Mouse (Mus musculus): ENCODE measurements at regions not wholly inside any gene's neighbourhood (a gene's known extent, or its start where the extent isn't known, plus 50 kb on each side); places are given as distances from the start of the nearest gene placed in this dataset.
A peak's percentile ranks its signal among the peaks of the same experiment; 100 is the strongest.

DNA sequence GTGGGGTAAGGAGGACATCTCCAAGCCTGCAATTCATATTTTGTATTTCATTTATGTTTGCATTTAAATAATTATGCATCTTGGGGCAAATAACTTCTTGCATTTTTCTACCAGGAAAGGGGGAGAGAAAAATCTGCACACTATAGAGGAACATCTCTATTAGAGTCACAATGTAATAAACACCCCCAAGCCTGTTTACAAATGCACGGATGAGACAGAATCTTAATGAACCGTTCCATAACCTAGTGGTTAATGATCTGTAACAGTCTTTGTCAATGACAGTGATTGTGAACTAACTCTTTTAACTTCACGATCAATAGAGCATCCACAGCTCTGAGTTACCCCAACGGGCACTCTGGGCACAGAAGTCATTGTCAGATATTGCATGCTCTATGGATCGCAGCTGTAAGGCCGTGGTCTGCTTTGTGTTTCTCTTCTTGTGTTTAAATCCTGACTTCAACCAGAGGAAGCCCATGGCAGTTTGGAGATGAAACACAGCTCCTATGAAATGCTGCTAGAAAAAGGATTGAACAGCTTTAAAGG is 1520.2 kb upstream of the Dsel start:
- no peak for ATAC-seq (ENCODE audit: low read depth)
- no peak overlapping the region for H3K4me3 ChIP-seq
- H3K27ac ChIP-seq (replicated peaks), result no peak overlapping the region
- no peaks in the 10 kb centered on the region for H3K27me3 ChIP-seq
- H3K4me2 ChIP-seq, result no peak overlapping the region
- H3K9me3 ChIP-seq, result no peaks in the 10 kb centered on the region
- no peaks in the 10 kb centered on the region for H3K36me3 ChIP-seq
- H3K4me1 ChIP-seq (replicated peaks), result peaks cover 8% of the 10 kb centered on the region
- H3K9ac ChIP-seq, result no peak overlapping the region
- 34% methylated on average over 6 of the region's 6 CpGs for WGBS

DNA sequence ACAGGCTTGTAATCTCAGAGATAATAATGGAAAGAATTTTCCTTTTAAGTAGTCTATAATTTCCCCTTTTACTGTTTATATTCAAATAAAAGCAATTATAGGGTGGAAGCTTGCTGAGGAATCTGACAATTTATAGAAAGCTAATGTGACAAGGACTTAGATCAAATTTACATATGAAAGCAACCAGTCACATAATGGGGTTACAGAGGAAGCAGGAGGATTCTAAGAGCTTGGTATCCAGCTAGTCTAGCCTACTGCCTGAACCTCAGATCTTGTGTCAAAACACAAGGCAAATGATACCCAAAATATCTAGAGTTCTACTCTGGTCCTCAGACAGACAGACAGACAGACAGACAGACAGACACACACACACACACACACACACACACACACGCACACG is 1519.0 kb upstream of the Dsel start:
- Histone ChIP-seq H3K4me1 (replicated peaks) (peaks cover 8% of the 10 kb centered on the region), H3K9me3 (no peaks in the 10 kb centered on the region), H3K4me2 (no peak overlapping the region), H3K27ac (replicated peaks) (no peak overlapping the region), H3K4me3 (no peak overlapping the region), H3K36me3 (no peaks in the 10 kb centered on the region), H3K9ac (no peak overlapping the region), H3K27me3 (no peaks in the 10 kb centered on the region)
- no peak for ATAC-seq (ENCODE audit: low read depth)
- 89% methylated on average over 2 of the region's 2 CpGs for WGBS

- ATAC-seq (ENCODE audit: low read depth), result no peak
- Histone ChIP-seq H3K27me3 (no peaks in the 10 kb centered on the region), H3K4me3 (no peak overlapping the region), H3K4me2 (no peak overlapping the region), H3K27ac (replicated peaks) (no peak overlapping the region), H3K4me1 (replicated peaks) (no peaks in the 10 kb centered on the region), H3K9ac (no peak overlapping the region), H3K9me3 (no peaks in the 10 kb centered on the region), H3K36me3 (no peaks in the 10 kb centered on the region)
- WGBS, result 72% methylated on average over 1 of the region's 1 CpGs
These were observed 1508.0 kb upstream of the Dsel start for GRCm38 (mm10) chr1:113372679-113373078.

DNA sequence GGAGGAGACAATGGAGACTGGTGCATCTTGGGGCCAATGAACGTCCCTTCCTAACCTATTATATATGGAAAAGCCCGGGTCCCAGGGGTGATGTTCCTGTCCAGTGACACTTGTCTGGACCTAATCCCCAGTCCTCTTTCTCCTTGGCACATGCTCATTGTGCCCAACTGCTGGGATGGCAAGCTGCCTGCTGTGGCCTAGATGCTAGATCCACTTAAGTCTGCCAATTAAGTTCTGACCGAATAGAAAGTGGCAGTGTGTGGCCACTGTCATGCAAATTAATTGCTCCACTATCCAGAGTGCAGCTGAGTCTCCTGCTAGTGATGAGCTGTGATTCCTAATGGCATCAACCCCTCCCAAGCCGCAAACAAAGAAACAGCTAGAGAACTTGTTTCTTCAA is 1493.5 kb upstream of the Dsel start:
- WGBS, result 43% methylated on average over 4 of the region's 4 CpGs

GRCm38 (mm10) chr1:113308037-113308436 is 1443.3 kb upstream of the Dsel start:
- Histone ChIP-seq H3K27me3 (no peaks in the 10 kb centered on the region), H3K36me3 (no peaks in the 10 kb centered on the region), H3K9me3 (no peaks in the 10 kb centered on the region), H3K9ac (no peak overlapping the region), H3K27ac (replicated peaks) (no peak overlapping the region), H3K4me1 (replicated peaks) (no peaks in the 10 kb centered on the region), H3K4me2 (no peak overlapping the region), H3K4me3 (no peak overlapping the region)
- no peak for ATAC-seq (ENCODE audit: low read depth)
- 78% methylated on average over 2 of the region's 2 CpGs for WGBS

More for the DNA sequence above, 1493.5 kb upstream of the Dsel start:
- Histone ChIP-seq H3K36me3 (no peaks in the 10 kb centered on the region), H3K9ac (no peak overlapping the region), H3K9me3 (no peaks in the 10 kb centered on the region), H3K4me3 (no peak overlapping the region), H3K27me3 (no peaks in the 10 kb centered on the region), H3K4me1 (replicated peaks) (peaks cover 4% of the 10 kb centered on the region; the same call in 1 of the 2 replicates), H3K27ac (replicated peaks) (no peak overlapping the region), H3K4me2 (no peak overlapping the region)
- peak; percentile 59; the same call in 1 of the 2 replicates for ATAC-seq (ENCODE audit: low read depth)

- 58% methylated on average over 3 of the region's 3 CpGs for WGBS
- Histone ChIP-seq H3K27me3 (no peaks in the 10 kb centered on the region), H3K9me3 (no peaks in the 10 kb centered on the region), H3K4me1 (replicated peaks) (no peaks in the 10 kb centered on the region), H3K4me3 (no peak overlapping the region), H3K27ac (replicated peaks) (no peak overlapping the region), H3K36me3 (no peaks in the 10 kb centered on the region), H3K4me2 (no peak overlapping the region), H3K9ac (no peak overlapping the region)
- ATAC-seq (ENCODE audit: low read depth), result no peak
These were observed 1433.1 kb upstream of the Dsel start for GRCm38 (mm10) chr1:113297807-113298206.

DNA sequence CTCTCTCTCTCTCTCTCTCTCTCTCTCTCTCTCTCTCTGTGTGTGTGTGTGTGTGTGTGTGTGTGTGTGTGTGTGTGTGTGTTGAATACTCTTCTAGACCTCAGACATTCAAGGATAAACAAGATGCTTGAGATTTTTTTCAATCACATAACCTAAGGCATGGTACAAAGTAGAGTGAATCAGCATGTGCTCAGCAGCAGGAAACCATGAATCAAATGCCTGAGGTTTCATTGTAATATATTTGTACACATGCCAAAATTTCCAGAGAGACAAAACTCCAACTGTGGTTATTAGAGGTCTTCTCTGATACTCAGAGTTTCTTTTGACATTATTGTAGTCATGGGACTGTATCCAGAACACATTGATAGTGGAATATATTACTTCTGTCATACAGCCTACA is 1423.5 kb upstream of the Dsel start:
- ATAC-seq (ENCODE audit: low read depth), result no peak
- Histone ChIP-seq H3K4me1 (replicated peaks) (no peaks in the 10 kb centered on the region), H3K4me3 (no peak overlapping the region), H3K9ac (no peak overlapping the region), H3K36me3 (no peaks in the 10 kb centered on the region), H3K4me2 (no peak overlapping the region), H3K27me3 (no peaks in the 10 kb centered on the region), H3K9me3 (no peaks in the 10 kb centered on the region; the same call in 1 of the 2 replicates), H3K27ac (replicated peaks) (no peak overlapping the region)

DNA sequence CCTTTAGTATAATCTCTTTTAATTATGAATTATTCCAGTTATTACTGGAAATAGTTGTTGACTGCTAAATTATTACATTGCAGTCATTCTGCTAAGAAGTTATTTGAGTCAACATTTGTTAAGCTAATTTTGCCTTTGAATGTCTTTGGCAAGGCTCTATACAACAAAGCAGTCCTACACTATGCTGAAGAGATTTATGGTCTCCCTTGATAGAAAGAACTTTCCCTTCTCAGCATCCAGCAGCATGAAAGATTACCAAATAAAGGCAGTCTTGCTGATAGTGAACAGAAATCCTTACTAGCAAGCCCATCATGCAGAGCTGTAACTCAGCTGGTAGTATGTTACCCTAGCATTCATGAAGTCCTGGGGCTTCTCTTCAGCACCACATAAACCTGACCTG is 1419.4 kb upstream of the Dsel start:
- no peaks in the 10 kb centered on the region for H3K4me1 ChIP-seq (replicated peaks)
- no peak overlapping the region for H3K4me3 ChIP-seq
- ATAC-seq (ENCODE audit: low read depth), result peak; percentile 36; the same call in 1 of the 2 replicates
- no peaks in the 10 kb centered on the region for H3K36me3 ChIP-seq
- H3K9me3 ChIP-seq, result no peaks in the 10 kb centered on the region; the same call in 1 of the 2 replicates
- H3K4me2 ChIP-seq, result no peak overlapping the region
- H3K27ac ChIP-seq (replicated peaks), result no peak overlapping the region
- H3K9ac ChIP-seq, result no peak overlapping the region
- H3K27me3 ChIP-seq, result no peaks in the 10 kb centered on the region

GRCm38 (mm10) chr1:113259421-113259820 is 1394.7 kb upstream of the Dsel start:
- H3K36me3 ChIP-seq, result no peaks in the 10 kb centered on the region
- no peak for ATAC-seq (ENCODE audit: low read depth)
- H3K27me3 ChIP-seq, result no peaks in the 10 kb centered on the region
- H3K27ac ChIP-seq (replicated peaks), result no peak overlapping the region
- H3K4me3 ChIP-seq, result no peak overlapping the region
- no peaks in the 10 kb centered on the region for H3K9me3 ChIP-seq
- no peak overlapping the region for H3K9ac ChIP-seq
- no peaks in the 10 kb centered on the region for H3K4me1 ChIP-seq (replicated peaks)
- no peak overlapping the region for H3K4me2 ChIP-seq

DNA sequence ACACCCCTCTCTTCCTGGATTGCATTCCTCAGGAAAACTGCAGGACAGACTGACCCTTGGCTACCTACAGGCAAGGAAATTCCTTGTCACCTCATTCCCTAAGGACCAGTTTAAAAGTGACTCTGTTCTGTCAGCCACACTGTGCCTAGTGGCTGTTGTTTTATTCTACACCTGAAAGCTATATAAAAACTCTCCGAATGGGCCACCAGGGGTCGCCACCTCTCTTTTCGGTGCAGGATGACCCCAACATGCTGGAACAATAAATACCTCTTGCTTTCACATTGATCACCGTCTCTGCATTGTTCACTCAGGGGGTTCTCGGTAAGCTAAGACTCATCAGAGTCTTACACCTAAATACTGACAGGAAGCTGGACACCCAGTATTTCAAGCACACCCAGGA is 1382.6 kb upstream of the Dsel start:
- H3K4me2 ChIP-seq, result no peak overlapping the region
- no peak overlapping the region for H3K4me3 ChIP-seq
- H3K27me3 ChIP-seq, result no peaks in the 10 kb centered on the region
- ATAC-seq (ENCODE audit: low read depth), result no peak
- H3K4me1 ChIP-seq (replicated peaks), result no peaks in the 10 kb centered on the region
- no peak overlapping the region for H3K27ac ChIP-seq (replicated peaks)
- 66% methylated on average over 5 of the region's 5 CpGs for WGBS
- no peak overlapping the region for H3K9ac ChIP-seq
- H3K36me3 ChIP-seq, result no peaks in the 10 kb centered on the region
- H3K9me3 ChIP-seq, result no peaks in the 10 kb centered on the region

GRCm38 (mm10) chr1:113210095-113210494 is 1345.4 kb upstream of the Dsel start:
- no peak overlapping the region for H3K9ac ChIP-seq
- no peaks in the 10 kb centered on the region for H3K27me3 ChIP-seq
- no peak for ATAC-seq (ENCODE audit: low read depth)
- WGBS, result 77% methylated on average over 1 of the region's 1 CpGs
- no peaks in the 10 kb centered on the region for H3K36me3 ChIP-seq
- no peak overlapping the region for H3K4me2 ChIP-seq
- H3K4me3 ChIP-seq, result no peak overlapping the region
- H3K9me3 ChIP-seq, result no peaks in the 10 kb centered on the region
- no peak overlapping the region for H3K27ac ChIP-seq (replicated peaks)
- no peaks in the 10 kb centered on the region for H3K4me1 ChIP-seq (replicated peaks)

DNA sequence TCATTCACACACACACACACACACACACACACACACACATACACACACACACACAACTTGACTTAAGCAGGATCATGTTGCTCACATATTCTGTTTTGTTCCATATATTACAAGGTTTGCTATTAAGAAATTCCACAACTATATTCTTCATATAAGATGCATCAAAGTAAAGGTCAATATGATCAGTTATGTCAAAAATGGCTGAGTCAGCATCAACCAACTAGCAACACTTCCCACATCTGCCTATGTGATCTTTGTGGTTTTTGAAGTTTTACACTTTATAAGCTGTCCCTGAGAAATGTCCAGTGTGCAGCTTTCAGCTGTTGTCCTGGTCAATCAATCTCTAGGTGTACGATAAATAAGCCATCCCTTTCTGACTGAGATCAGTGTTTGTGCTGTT is 1339.3 kb upstream of the Dsel start:
- ATAC-seq (ENCODE audit: low read depth), result no peak
- H3K9ac ChIP-seq, result no peak overlapping the region
- no peak overlapping the region for H3K4me2 ChIP-seq
- no peak overlapping the region for H3K27ac ChIP-seq (replicated peaks)
- no peaks in the 10 kb centered on the region for H3K4me1 ChIP-seq (replicated peaks)
- no peaks in the 10 kb centered on the region for H3K27me3 ChIP-seq
- H3K4me3 ChIP-seq, result no peak overlapping the region
- H3K9me3 ChIP-seq, result no peaks in the 10 kb centered on the region
- no peaks in the 10 kb centered on the region for H3K36me3 ChIP-seq
- 97% methylated on average over 1 of the region's 1 CpGs for WGBS

- Histone ChIP-seq H3K9me3 (no peaks in the 10 kb centered on the region), H3K4me3 (no peak overlapping the region), H3K4me1 (replicated peaks) (no peaks in the 10 kb centered on the region), H3K27ac (replicated peaks) (no peak overlapping the region), H3K27me3 (no peaks in the 10 kb centered on the region), H3K4me2 (no peak overlapping the region), H3K9ac (no peak overlapping the region), H3K36me3 (no peaks in the 10 kb centered on the region)
- no peak for ATAC-seq (ENCODE audit: low read depth)
- WGBS, result 75% methylated on average over 1 of the region's 1 CpGs
These were observed 1329.5 kb upstream of the Dsel start for GRCm38 (mm10) chr1:113194116-113194812.

All from neural tube, embryonic 13.5 days (tissue).